Mouse (Mus musculus): ENCODE results near the gene Rrp1b.

DNA sequence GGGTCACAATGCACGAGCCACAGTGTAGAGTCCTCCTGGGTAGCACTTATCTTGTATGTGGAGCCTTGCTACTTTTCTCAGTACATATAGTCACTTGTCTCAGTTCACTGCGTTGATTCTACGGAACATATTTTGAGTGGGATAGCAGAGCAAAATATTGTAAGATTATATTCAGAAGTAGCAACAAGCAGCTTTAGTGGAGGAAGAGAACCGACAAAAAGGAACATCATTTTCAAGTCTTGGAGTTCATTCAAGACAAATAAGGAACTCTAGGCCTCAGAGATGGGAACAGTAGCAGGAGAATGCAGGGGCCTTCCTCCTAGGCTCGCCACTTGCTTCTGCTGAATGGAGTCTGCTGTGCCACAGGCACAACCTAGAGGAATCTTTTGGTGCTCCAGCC lies 10.6 kb downstream of the Rrp1b start:
- no peak for TF ChIP-seq CTCF (IDR thresholded peaks at IDR 0.05; ENCODE audit: insufficient read depth, low read depth, low read length)
- no peak for TF ChIP-seq POLR2A (IDR thresholded peaks at IDR 0.05; ENCODE audit: insufficient read depth, low read depth, low read length)

Data from olfactory bulb, adult 2 months (tissue).